Mouse (Mus musculus) layer of hippocampus, adult 9-10 months (tissue): ENCODE data around the gene Slc23a2.

Experiments used
- DNase-seq: peaks from one replicate; pipeline ENCODE4 v3.0.0; 2022; ENCODE audit warnings: low spot score

The Slc23a2 gene

DNA sequence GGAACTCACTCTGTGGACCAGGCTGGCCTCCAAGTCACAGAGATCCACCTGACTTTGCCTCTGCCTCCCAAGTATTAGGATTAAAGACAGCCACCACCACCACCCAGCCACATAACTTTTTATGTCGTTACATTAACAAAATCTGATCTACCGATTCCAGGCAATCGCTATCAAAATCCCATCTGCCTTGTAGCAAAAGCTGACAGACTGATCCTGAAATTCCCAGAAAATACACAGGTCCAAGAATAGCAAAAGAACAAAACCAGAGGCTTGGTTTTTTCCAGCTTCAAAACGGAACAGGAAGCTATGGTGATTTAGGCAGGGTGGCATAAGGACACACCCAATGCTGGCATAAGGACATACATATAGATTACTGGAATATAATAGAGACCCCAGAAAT is 10.2 kb downstream of the Slc23a2 start:
- no peak for DNase-seq

DNA sequence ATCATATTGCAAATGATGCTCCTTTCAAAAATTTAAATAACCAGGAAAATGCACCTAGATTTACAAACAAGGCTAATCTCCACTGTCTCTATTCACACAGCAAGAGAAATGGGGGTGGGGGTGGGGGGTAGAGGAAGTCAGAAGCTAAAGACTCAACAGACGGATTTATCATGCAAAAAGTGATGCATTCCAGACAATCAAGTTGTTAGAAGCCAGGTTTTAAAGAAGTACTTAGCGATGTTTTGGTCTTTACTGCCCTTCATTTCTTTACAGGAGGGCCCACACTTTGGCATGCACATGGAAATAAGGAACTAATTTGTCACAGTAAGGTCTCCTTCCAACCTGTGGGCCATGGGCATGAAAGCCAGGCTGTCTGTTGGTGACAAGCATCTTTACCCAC is 11.5 kb downstream of the Slc23a2 start:
- no peak for DNase-seq

DNA sequence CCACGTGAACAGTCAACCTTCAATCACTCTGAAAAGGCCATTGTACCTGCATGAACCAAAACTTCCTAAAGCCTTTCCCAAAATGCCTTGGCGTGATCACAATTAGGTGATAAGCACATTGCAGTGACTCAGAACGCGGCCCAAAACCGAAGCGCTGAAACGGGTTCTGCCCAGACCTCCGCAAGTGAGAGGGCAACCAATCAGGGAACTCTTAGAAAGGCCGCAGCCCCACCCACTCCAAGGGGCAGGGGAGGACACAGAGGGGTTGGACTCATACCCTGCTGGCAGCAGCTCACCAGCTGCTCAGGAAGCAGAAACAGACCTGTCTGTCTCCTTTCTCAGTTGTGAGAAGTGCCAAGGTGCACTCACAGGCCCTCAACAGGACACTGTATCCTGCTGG is 13.6 kb downstream of the Slc23a2 start:
- no peak for DNase-seq

DNA sequence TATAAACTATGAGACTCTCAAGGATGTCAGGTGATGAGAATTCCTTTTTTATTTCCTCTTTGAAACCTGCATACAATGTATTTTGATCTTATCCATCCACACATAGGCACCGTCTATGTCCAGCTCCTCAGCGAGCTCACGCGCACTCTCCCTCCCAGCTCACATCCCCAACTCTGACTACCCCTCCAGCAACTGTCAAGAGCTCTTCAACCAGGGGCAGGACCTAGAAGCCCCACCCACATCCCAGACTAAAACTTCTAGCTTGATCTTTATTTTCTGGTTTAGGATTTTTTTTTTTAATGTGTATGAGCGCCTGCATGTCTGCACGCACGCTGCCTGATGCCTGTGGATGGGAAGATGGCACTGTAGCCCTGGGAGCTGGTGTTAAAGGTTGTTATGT is 14.9 kb downstream of the Slc23a2 start:
- DNase-seq, result no peak

DNA sequence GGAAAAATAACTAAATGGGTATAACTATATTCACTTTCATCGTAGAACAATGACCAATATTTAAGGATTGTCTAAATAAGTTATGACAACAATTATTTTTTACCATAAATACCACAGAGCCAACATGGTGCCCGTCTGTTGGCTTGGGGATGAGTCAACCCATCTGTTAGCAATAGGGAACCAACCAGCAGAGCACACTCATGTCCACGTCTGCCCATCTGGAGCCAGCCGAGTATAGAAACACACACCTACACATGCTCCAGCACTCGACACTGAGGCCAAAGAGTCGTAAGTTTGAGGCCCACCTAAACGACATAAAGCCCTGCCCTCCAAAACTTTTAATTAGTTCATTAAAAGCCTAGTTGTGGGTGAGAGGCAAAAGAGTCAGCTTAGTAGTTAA is 15.7 kb downstream of the Slc23a2 start:
- DNase-seq, result no peak

DNA sequence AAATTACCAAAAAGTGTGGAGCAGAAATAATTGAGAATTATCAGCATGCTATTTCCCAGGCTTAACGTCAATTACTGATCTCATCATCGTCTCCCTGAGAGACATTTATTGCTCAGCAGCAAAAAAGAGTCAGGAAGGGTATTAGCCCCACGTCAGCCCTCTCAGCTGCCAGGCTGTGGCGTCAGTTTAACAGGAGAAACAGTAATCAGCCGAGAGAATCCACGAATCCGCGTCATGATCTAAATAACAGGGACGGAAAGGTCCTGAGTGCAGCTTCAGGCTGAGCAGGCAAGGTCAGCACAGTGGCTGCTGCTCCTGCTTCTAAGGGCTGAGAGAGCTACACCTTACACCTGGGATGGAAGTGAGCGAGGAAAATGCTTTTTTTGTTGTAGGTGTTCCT is 17.0 kb downstream of the Slc23a2 start:
- no peak for DNase-seq

DNA sequence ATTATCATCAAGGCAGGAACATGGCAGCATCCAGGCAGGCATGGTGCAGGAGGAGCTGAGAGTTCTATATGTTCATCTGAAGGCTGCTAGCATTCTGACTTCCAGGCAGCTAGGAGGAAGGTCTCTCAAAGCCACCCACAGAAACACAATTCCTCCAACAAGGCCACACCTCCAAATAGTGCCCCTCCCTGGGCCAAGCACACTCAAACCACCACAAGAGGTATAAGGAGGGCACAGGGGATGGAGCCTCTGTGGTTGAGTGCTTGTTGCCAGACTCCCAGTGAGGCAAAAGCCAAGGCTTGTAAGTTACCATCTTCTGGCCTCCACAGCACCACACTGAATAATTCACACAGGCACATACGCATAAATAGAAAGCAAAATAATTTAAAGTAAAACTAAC is 18.6 kb downstream of the Slc23a2 start:
- no peak for DNase-seq

DNA sequence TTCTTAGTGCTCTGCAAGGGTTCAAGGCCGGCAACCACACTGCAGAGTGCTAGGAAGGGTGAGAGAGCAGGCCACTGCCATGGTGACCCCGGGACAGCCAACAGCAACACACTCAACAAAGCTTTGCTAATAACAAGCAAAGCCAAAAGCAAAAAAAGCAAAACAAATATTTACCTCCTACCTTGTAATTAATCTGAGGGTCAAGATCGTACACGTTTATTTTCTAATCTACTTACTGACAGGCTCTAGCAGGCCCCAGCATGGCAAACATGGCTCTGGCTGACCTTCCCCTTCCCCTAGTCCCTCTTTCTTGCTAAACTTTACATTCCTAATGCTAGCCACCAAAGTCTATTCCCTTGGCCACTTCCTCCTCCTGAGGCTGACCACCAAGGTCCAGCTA is 21.8 kb downstream of the Slc23a2 start:
- DNase-seq, result no peak

DNA sequence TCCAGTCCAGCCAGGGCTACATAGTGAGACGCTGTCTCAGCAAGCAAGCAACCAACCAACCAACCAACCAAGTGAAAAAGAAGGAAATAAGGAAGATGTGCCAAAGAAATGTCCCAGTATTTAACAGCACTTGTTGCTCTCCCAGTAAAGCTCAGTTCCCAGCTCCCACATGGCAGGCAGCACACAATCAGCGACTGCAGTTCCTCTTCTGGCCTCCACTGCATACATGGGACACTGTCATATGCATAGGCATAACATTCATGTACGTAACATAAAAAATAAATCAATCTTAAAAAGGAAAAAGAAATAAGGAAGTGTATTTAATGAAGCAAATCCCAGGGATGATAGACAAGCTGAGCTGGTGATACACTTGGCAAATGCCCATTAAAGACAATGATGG is 23.9 kb downstream of the Slc23a2 start:
- no peak for DNase-seq

DNA sequence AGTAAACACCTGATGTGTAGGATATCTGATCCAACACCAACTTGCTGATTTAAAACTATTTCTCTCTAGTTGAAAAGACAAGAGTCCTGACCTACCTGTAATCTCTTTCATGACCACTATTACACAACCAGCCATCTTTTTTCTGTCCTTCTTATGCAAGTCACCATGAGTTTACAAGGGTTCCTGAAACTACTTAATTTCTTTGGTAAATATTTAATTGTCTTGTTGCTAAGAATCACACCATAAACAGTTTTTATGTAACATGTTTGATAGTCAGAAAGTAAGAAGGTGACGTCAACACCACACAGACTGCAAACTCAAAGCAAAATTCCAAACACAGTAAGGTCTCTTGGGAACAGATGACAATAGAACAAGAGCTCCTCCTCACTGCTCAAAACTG is 26.3 kb downstream of the Slc23a2 start:
- no peak for DNase-seq

DNA sequence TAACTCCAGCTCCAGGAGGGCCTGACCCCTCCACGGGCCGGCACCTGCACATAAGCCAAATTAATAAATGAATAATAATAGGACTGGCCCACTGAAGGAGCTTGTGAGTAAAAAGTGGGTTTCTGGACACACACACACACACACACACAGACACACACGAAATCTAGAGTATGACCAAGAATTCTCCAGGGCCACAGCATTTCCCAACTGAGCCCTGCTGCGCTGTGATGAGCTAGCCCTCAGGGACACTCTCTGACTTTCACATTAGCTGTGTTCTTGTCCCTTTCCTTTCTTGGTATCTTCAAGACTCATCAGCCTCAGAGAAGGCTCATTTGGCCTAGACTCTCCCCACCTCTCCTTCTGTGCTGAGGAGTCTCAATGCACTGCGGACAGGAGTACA is 29.0 kb downstream of the Slc23a2 start:
- DNase-seq, result no peak

DNA sequence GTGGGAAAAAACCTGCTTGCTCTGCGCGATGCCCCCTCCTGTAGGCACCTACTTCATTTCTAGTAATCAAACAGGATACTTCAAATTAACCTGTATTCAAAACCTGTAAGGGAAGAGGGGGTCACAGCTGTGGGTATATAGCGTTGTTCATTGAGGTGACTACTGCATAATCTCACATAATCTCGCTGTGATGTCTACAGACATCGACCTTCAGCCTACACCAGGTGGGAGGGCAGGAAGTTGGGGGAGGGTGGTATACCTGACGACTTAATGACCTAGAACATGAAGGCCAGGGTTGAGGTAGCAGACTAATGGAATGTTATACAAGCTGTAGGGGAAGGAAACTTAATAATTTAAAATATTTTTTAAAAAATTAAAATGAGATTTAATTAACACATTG is 29.6 kb downstream of the Slc23a2 start:
- no peak for DNase-seq

DNA sequence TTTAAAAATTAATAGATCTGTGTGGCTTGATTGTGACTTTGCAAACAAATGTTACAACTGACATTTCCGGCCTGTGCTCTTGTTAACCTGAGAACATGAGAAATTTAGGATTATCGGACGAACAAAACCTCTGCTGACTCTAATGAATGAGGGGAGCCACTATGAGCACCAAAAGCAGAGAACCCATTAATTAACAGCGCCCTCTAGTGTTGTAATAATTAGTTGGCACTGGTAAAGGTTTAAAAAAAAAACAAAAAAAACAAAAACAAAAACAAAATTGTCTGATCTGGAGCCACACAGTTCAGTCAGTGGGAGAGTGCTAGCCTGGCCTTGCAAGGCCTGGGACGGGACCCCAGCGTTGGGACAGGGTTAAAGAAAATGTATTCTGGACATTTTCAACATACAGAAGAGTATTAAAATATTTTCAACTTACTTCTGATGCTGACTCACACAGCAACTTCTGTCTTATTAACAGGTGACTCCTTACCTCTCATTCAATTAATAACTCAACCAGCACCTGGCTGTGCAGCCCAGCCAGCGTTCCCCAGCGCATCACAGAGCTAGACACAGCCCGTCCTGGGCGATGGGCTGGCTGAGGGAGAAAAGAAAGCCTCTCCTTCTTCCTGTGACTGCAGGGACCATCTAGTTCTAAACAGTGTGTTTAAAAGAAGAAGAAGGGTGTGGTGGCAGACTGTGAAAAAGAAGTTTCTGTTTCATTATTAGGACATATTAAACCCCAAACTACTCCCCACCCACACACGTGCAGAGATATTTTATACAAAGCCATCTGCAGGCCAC is 30.7 kb downstream of the Slc23a2 start:
- DNase-seq, result no peak

DNA sequence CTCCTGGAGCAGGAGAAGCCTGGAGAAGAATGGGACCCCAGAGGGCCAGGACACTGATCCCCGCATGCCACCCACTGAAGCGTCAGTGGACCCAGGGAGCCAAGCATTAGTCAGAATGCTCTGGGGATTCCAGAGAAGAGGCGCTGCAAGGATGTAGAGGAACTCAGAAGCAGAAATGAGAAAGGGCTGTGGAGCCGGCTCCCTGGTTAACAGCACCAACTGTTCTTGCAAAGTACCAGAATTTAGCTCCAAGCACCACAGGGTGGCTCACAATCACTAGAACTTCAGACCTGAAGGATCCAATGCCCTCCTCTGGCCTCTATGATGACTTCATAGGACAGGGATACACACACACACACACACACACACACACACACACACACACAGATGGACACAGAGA is 32.6 kb downstream of the Slc23a2 start:
- no peak for DNase-seq

DNA sequence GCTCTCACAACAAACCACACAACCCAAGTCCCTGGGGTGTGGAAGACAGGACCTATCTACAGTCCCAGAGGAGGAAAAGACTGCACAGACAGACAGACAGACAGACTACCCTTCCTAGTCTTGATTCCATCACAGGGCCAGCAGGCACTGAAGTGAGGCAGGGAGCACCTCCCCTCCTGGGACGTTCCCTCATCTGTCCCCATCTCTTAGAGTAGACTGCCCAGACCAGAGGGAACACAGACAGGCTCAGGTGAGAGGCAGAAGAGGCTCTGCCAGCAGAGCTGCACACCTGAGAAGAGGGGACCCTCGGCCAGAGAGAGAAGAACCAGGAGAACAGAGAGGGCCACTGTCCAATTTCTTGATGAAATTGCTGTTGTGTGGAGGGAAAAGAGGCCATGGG is 33.0 kb downstream of the Slc23a2 start:
- no peak for DNase-seq

DNA sequence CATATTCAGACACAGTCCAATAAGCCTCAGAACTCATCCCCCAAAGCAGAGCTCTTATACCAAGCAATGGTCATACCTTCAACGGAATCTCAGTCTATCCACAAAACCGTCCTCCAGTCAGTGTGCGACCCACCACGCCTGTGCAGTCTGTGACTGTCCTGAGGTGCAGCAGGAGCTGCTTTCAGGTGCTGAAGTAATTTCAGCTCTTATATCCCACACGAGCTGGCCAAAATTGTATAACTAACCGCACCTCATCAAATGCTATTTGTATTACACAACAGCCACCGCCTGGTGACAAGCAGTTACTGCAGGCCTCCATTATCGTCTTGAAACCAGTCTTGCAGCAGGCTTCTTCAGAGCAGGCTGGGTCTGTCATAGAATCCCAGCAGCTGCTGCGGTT is 33.6 kb downstream of the Slc23a2 start:
- peak; percentile 82 for DNase-seq

DNA sequence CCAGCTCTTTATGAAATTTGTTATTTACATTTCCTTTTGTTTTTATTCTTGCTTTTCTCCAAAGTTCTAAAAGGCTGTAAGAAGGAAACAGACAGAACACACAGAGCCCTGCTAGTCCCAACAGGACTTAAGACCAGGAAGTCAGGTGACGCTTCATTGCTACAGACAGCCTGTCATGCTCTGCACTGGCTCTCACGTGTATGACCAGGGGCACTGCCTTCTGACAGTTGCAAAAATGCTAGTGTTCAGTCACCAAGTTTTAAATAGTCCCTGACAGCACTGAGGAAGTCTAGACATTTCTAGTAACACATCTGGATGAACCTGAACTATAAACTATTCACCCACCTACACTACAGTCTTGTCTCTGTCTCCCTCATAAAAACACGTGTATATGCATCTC is 34.2 kb downstream of the Slc23a2 start:
- no peak for DNase-seq

DNA sequence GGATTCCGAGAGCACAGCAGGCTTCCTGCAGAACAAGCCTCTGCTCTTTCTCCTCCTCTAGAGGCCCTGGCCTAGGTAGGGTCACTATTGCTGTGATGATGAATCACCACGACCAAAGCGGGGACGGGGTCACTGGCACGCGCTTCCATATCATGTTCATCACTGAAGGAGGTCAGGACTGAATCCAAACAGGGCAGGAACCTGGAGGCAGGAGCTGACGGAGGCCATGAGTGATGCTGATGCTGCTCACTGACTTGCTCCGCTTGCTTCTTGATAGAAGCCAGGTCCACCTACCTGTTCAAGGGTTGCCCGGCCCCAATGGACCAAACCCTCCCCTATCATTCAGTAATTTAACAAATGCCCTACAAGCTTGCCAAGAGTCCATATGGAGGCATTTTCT is 35.9 kb downstream of the Slc23a2 start:
- no peak for DNase-seq

DNA sequence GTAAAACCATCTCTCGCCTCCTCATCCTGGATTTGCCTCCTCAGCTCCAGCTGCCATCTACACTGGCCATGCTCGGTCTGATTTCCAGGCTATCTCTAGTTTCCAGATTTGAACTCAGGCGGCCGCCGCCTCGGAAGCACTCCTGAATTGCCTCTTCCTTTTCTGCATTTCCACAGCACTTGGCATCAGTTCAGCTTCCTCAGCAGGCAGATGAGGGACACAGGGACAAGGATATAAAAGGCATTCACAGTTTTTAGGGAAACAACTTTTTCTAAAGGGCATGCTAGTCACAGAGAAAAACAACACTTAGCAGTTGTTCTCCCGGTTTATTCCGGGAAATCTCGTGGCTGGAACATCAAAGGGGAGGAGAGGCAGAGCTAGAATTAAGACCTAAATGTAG is 37.3 kb downstream of the Slc23a2 start:
- no peak for DNase-seq

DNA sequence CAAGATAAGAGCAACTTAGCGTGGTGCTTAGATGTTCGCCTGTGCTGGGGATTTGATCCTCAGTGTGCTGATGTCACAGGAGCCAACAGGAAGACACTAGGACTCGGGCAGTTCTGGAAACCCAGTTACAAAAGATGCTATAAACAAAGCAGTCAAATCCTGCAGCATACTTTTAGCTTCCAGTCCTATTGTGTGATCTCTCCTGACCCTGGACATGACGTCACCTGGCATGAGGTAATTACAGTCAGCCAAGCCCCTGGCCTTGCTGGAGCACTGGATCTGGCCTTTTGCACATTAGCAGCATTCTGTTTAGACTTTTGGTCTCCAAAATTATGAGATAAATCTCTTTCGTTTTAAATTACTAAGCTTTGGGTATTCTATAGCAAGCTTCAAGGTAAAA is 38.8 kb downstream of the Slc23a2 start:
- DNase-seq, result no peak

DNA sequence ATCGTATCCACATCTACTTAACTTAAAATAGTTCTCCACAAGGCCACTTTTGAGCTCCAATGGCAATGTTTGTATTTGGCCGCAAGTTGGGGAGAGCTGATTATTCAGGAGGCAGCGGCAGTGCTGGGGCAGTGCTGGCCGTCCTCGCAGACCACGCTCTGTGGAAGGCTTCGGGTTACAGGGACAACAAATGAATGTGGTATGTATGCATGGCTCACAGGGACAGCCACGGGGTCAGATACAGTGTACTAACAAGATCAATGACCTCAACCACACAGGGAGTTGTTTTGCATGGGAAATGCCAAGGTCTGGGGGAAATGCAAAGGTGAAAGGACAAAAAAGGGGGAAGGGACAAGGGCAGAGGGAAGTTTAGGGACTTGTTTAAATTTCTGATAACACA is 41.6 kb downstream of the Slc23a2 start:
- no peak for DNase-seq

DNA sequence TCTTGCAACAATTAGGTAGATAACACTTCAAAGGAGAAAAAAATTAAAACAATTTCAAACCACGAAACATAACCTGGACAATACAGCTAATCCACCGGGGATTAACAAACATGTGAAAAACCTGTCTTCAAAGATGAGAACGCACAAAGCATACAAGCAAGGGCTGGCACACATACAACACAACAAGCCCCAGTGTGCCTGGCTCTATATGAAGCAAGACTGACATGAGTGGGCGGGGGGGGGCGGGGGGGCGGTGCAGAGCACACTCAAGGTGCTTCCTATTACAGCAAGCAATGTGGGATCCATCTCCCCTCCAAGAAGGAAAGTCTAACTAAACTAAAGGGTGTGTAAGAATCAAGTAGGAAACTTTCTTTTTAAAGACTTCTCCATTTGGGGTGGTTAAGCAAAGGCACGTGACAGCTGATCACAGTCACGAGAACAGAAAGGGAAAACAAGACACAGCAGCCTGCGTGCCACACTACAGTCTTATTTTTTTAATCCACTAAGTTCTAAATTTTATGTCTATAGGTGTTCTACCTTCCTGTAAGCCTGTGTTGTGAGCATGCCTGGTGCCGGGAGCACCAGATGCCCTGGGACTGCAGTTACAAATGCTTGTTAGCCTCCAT is 42.3 kb downstream of the Slc23a2 start:
- no peak for DNase-seq

DNA sequence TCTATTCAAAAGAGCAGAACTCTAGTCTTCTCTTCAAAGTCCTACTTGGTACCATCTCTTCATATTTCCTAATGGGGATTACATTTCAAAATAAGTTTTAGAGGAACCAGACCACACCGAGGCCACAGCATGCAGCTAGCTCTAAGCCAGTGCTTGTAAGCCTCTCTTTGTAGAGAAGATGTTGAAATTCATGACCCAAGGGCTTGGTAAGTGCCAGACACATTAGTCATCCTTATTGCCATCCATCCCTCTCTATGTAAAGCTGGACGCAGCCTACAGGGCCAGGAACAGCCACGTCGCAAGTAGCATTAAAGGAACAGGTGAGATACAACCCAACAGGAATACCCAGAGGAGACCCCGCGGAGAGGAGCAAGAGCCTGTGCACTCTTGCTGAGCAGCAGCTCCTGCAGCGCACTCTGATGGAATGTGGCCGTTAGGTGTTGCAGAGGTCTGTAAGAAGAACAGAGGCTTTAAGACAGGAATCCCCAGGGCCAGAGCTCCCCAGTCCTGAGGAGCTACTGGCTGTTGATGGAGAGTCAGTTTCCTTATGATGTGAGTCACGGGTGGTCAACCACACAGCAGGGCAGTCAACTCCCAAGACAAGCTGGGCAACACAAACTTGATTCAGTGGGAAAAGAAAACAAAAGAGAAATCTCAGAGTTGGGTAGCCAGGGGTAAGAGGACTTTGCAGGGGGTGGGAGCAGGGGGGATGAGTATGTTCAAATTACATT is 45.8 kb downstream of the Slc23a2 start:
- DNase-seq, result no peak
